Mouse (Mus musculus) induced T-regulatory cell, adult 2 months (primary cell): ENCODE measurements around the gene Gm10447.

Experiments
- DNase-seq: peaks from one replicate; pipeline ENCODE4 v3.0.0-alpha.2; 2012; ENCODE audit warnings: low read depth

Gene Gm10447

GRCm38 (mm10) chr11:53456474-53457371 lies at the start of gene Gm10447, which contains the start of gene Shroom1:
TSS of gene Gm10447 (minus strand) at chr11:53457110.
TSS of gene Shroom1 (plus strand) at chr11:53457205.
- DNase-seq = no peak

GRCm38 (mm10) chr11:53505026-53505663 lies 48.2 kb upstream of the Gm10447 start:
- no peak for DNase-seq

GRCm38 (mm10) chr11:53504376-53504775 lies 47.5 kb upstream of the Gm10447 start:
- no peak for DNase-seq

DNA sequence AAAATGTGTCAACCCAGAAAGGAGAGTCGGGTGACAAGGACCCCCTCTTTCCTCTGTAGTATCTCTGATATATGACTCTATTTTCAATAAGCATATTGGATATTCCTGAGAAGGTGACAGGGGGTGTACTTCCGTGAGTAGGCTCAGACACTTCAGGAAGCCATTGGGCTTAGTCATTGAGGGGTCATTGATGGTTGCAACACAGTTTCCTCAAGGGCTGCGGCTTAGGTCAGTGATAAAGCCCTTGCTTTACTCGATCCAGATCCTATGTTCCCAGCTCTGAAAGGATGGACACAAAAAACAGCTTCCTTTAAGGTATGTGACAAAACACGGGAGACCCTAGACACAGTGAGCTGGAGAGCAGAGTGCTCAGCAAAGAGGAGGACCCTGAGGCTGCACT lies 46.8 kb upstream of the Gm10447 start:
- no peak for DNase-seq

DNA sequence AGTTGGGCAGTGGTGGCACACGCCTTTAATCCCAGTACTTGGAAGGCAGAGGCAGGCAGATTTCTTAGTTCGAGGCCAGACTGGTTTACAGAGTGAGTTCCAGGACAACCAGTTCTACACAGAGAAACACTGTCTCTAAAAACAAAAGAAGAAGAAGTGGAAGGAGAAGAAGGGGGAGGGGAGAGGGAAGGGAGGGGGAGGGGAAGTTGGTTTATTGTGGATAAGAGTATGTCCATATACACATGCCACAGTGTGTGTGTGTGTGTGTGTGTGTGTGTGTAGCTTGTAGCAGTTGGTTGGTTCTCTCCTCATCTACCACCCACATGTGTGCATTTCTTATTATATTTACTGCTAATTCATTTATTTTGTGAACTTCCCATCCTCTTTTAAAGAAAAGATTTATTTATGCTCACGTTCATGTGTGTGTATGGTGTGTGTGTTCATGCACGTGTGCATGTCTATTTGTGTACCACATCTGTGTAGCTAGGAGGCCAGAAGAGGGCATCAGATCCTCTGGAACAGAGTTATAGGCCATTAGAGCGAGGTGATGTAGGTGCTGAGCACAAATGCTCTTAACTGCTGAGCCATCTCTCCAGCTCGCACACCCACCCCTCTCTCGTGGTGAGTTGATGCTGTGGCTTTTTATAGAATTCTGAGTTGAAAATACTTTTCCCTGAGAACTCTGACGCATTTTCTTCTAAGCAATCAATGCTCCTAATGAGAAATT lies 45.3 kb upstream of the Gm10447 start:
- DNase-seq = no peak

GRCm38 (mm10) chr11:53500569-53500968 lies 43.7 kb upstream of the Gm10447 start:
- DNase-seq = no peak

DNA sequence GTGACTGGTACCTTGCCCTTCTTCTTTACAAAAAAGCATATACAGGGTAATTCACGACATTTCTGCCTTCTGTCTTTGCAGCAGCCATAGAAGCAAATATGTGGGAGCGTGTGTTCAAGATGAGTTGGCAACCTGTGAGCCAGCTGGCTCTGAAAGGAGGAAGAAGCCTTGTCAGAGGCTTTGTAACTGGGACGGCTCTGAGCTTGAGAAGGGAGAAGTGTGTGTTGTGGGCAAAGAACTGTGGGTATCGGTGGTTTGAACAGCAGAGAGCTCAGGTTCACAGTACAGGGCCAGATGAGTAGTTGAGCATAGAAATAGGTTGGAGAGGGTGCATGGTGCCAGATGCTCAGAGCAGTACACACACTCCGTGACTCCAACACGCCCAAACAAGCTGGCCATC lies 40.0 kb upstream of the Gm10447 start:
- no peak for DNase-seq

DNA sequence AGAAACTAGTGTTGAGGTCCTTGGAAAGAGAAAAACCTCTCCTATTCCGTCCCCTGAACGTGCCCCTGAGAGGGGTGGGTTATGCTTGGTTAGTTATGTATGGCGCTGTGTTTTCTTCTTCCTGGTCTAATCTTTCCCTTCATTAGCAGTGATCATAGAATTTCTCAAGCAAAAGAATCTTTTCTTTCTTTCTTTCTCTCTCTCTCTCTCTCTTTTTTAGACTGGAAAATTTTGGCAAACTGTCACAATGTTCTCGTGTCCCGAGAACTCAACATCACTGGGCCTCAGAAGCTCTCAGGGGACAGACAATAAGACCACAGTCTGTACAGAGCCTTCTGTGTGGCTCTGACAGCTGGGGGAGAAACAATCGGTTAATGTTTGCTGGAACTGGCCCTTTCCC lies 38.5 kb upstream of the Gm10447 start:
- DNase-seq = no peak

- no peak for DNase-seq
These were observed 36.5 kb upstream of the Gm10447 start for GRCm38 (mm10) chr11:53493243-53493955.

- no peak for DNase-seq
These were observed 35.1 kb upstream of the Gm10447 start for GRCm38 (mm10) chr11:53491954-53492401.

DNA sequence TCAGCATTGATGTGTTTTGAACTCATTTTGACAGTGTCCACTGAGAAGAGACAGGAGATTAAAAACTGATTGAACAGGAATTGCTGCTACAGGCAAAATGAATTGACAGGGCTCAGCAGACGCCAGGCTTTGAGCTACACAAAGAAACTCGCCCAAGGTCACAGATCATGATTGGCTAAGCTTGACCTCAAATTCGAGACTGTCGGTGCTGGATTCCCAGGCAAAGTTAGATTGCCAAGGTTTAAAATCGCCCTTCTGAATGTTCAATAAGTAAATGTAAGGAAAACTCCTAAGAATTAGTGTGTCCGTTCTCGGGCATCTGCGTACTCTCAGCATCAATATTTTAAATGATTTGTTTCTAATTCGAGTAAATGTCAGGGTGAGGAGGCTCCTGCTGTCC lies 32.5 kb upstream of the Gm10447 start:
- no peak for DNase-seq

- no peak for DNase-seq
These were observed 32.1 kb upstream of the Gm10447 start for GRCm38 (mm10) chr11:53489007-53489406.

DNA sequence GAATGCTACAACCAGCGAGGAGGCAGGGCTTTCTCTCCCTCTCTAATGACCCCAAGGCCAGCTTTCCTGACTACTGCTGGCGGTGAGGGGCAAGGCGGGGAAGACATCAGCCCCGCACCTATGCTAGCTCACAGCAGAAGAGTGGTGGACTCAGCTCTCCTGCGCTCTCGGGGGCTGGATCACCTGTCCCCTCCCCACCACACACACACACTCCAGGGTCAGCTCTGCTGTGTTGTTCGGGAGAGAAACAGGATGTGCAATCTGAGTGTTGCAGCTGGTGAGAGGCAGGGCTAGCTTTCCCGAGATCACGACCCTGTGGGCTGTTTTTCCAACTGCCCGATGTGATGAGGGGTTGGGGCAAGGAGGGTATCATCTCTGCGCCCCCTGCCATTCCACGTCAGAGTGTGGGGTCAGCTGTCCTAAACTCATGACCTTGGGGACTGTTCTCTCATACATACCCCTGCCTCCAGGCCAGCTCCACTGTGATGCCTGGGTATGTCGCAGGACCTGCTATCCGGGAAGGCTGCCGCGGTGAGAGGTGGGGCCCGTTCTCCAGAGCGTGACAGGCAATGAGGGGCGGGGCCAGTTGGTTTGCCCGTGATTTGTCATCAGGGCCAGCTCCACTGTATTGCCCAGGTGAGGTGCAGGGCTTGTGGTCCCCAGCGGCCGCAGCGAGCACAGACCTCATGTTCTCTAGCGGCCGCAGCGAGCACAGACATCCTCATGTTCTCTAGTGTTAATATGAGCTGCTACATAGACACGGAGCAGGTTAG lies 30.1 kb upstream of the Gm10447 start:
- DNase-seq = peak; percentile 35

DNA sequence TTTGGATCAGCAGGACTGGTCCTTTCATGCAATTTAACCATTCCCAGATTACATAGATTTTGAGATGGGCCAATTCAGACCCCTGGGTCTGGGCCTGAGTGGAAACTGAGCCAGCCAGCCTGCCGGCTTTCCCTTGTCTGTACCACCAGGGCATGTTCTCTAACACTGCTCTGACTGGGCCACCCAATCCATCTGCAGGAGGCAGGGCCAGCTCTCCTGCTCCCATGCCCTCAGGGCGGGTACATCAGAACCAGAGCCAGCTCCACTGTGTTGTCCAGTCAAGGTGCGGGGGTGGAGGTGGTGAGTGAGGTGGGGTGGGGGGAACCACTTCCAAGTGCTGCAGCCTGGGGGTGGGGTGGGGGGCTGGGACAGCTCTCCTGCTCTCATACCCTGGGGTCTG lies 29.4 kb upstream of the Gm10447 start:
- no peak for DNase-seq

DNA sequence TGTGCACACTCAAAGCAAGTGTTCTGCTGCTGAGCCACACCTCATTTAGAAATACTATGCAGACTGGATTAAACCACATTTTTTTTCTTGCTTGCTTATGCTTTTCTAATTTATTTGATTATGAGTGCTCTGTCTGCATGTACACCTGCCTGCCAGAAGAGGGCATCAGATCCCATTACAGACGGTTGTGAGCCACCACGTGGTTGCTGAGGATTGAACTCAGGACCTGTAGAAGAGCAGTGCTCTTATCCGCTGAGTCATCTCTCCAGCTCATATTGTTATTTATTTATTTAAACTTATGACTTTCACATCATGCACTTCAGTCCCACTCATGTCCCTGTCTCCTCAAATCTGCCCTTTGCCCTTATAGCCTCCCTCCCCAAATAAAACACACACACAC lies 28.8 kb upstream of the Gm10447 start:
- peak; percentile 29 for DNase-seq

DNA sequence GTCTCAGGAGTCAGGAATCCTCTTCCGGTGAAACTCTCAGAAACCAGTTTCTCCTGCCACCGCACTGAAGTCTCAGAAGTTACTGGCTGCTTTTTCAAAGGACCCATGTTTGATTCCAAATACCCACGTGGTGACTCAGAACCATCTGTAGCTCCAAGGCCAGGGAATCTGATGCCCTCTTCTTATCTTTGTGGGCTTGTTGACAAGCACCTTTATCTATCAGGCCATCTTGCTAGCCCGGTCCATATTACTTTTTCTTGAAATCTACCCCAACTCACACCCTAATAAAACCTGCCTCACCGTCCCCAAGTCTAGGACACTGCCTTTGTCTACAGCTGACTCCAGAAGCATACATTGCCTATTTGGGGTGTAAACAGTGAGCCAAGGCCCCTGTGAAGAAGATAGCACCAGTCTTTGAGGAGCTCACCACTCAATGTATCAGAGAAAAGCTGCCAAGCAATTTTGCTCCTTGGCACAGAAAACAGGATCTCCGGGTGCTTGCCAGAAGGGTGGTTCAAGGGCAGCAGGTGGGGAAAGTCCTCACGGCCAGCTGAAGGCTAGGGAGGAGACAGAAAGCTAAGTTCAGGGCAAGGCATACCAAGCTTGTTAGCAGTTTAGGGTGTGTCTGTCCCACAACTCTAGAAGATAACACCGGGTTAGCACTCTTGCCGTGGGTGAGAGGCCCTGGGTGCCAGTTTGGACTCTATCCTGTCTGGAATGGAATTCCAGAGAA lies 26.4 kb upstream of the Gm10447 start:
- DNase-seq = no peak

DNA sequence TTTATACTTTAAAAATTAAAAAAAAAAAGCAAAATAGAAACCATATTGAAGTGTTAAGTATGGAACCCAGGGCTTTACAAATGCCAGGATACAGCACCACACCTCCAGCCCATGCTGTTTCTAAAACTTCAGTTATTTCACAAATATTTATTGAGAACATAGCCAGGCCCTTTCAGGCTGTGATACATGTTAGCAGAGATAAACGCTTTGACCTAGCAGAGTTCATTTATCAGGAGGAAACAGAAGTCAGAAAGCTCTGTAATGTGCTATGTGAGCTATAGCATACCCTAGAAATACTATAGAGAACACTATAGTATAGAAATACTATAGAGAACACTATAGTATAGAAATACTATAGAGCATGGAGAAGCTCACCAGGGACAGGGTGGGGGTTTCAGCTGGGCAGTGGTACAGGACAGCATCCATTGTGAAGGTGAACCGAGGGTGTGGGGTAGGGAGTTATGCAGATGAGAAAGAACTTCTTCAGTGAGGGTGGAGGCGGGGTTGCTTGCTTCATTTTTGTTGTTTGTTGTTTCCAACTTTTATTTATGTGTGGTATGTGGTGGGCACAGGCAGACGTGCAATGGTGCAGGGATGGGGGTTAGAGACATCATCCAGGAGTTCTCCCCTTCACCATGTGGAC lies 24.3 kb upstream of the Gm10447 start:
- no peak for DNase-seq

- peak; percentile 18 for DNase-seq
These were observed 22.9 kb upstream of the Gm10447 start, which contains the start of the genes Gm9945 and Sowaha for GRCm38 (mm10) chr11:53479783-53480301. TSS of gene Gm9945 (plus strand) at chr11:53480166. TSS of gene Sowaha (minus strand) at chr11:53480274.

GRCm38 (mm10) chr11:53479171-53479782 lies 22.4 kb upstream of the Gm10447 start:
- DNase-seq = no peak
